Mouse (Mus musculus) spleen, adult 18-20 months (tissue): ENCODE results near the gene Hnrnpab.

ENCODE experiments used
- DNase-seq, 2 experiments: peaks; one replicate each; pipeline ENCODE4 v3.0.0; 2022; ENCODE audit warnings: mixed read lengths in 2 of 2

Hnrnpab gene

DNA sequence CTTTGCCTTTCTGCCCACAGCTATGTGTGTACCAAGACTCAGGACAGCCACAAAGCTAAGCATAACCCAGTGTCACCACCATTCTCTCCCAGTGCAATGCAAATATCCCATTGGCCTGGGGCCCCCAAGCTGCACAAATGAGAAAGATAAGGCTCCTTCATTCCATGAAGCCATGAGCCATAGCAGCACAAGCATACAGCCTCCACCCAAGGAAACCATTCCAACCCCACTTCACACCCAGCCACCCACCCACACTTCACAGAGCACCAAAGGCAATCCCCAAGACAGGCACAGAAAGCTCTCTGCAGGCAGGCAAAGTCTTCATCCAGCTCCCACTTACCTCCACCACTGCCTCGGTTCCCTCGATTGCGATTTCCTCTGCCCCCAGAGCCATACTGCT, 4.4 kb downstream of the Hnrnpab start:
- DNase-seq, result no peak

DNA sequence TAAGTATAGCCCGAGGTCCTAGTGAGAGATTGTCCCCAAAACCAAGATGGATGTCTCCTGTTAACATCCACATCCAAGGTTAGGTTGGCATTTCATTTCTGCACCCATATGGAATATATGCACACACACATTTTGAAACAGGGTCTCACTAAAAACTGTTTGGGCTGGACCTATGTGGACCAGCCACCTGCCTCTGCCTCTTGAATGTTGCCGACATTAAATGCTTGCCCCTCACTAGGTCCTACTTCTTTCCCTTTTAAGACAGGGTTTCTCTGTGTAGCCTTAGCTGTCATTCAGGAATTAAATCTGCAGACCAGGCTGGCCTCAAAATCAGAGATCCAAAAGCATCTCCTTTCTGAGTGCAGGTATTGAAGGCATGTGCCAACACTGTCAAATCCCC, 9.1 kb downstream of the Hnrnpab start:
- no peak for DNase-seq

DNA sequence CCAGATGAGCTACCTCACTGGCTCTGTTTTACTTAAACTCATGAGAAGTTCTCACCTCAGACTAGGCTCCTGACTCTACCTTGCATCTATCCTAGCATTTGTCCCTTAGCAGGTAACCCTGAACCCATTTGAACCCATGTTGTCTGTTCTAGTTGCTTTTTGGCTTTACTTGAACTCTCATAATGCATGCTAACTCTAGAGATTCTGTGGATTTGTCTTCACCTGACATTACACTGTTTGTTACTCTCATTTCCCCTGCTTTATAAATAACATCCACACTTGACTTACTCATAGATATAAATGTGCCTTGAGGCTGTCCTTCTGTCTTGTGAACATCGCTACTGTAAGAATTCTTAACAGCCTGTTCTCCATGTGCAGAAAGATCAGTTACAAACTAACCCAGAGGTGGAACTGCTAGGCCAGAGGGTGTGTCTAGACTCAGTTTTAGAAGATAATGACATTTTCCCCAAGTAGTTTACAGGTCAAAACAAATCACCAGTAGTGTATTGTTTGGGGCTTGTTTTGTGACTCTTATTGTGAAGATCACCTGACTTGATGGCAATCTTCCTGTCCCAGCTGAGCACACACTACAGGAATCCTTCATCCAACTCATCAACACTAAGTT, 11.1 kb downstream of the Hnrnpab start:
- DNase-seq, result no peak

DNA sequence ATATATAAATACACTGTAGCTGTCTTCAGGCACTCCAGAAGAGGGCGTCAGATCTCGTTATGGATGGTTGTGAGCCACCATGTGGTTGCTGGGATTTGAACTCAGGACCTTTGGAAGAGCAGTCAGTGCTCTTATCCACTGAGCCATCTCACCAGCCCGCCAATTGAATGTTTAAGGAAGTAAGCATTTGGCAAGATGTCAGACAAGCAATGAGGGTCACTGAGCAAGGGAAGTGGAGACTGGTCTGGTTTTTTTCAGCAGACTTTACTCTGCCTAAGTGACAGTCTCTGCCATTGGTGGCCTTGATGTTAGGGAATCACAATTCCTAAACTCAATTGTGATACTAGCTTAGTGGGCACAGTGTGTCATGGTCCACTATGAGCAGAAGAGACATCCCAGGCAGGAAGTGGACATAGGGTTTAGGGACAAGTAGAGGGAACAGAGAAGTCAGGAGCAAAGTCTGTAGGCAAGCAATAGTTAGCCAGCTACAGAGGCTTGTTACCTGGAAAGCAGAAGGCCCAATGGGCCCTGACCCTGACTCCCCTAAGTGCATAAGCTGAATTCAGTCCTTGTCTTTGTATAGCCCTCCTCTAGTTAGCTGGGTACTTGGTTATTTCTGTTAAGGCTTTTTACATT, 11.8 kb downstream of the Hnrnpab start:
- no peak for DNase-seq

DNA sequence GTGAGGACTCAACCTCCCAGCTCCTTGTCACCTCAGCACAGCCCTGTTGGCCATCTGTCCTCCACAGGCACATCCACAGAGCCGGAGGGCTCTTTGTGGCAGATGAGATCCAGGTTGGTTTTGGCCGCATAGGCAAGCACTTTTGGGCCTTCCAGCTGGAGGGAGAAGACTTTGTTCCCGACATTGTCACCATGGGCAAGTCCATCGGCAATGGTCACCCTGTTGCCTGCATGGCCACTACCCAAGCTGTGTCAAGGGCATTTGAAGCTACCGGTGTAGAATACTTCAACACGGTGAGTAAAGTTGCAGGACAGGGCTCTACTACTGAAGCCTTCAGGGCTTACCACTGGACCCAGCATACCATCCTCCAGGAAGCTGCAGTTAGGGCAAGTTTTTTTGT, 12.8 kb downstream of the Hnrnpab start:
- DNase-seq, result no peak

DNA sequence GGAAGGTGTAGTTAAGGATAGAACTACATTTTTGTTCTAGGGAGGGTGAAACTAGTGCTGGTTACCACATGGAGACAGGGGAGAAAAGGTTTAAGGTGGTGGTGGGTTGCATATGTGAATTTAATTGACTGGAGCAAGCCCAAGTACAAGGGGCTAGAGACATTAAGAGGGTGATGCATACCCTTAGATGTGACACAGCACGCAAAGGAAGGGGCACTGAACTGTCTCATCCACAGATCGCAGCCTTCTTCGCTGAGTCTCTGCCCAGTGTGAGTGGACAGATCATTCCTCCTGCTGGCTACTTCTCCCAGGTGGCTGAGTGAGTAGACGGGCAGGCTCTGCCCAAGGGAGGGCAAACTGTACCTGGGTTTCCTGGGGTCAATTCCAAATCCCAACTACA, 13.3 kb downstream of the Hnrnpab start:
- no peak for DNase-seq

DNA sequence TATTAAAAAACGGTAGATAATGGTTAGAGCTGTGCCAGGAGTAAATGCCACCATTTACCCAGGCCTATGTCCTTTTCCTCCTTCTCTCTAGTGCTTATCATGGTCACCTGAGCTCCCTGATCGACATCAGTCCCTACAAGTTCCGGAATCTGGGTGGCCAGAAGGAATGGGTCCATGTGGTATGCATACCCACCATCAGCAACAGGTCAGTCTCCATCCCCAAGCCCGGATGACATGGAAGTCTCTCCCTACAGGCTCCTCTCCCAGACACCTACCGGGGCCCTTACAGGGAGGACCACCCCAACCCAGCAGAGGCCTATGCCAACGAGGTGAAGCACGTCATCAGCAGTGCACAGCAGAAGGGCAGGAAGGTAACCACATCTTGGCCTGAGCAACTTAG, 14.7 kb downstream of the Hnrnpab start:
- no peak for DNase-seq

DNA sequence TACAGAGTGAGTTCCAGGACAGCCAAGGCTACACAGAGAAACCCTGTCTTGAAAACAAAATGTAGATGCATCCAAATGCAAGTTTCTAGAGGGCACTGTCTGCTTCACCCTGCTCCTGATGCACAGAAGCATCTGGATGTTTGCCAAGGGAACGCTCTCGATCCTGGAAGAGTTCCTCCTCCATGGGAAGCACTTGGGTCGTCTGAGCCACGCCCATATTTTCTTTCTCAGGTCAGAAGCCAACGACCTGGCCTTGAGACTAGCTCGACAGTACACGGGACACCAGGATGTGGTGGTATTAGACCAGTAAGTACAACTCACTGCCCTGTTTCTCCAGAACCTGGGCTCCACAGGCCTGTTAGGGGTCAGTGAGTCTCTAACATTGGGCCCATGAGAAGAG, 15.5 kb downstream of the Hnrnpab start:
- DNase-seq, result no peak

DNA sequence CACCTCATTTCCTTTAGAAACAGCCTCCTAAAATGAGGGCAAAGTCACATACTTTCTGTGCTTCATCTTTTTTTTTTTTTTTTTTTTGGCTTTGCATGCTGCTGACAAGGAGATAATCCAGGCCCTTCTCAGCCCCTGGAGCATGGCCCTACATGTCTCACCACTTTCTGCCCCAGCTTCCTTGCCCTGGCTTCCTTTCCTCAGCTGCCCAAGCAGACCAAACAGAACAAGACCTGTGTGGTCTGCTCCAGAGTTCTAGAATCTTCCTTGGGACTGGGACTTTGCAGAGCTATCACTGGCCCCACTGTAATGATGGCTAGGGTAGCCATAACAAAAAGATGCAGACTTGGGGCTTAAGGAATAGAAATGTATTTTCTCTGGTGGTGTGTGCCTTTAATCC, 16.6 kb downstream of the Hnrnpab start:
- DNase-seq, result no peak

DNA sequence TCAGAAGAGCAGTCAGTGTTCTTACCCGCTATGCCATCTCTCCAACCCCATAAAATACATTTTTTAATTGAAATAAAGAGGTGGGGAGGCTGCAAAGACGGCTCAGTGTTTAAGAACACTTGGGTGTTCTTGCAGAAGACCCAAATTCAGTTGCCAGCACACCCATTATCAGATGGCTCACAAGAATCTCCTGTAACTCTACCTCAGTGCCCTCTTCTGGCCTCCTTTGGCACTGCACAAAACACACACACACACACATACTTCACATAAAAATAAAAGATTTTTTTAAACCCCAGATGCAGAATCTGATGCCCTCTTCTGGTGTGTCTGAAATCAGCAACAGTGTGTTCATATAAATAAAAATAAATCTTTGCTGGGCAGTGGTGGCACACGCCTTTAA, 17.8 kb downstream of the Hnrnpab start:
- no peak for DNase-seq

DNA sequence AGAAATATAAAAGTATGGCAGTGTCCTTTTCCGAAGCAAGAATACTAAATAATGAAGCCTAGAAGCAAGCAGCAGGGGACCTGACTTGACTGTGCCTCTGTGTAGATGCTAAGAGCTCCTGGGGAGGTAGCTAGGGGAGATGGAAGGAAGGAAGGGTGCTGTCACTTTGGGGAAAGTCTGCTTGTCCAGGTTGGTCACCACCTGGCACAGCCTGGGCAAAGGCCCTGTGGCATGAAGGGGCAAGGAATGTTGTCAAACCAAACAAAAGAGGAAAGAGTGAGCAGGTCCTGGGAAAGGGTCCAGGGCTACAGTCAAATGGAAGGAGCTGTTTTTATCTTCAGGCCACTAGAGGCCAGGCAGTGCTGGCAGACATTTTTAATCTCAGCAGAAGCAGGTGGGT, 19.6 kb downstream of the Hnrnpab start:
- no peak for DNase-seq

DNA sequence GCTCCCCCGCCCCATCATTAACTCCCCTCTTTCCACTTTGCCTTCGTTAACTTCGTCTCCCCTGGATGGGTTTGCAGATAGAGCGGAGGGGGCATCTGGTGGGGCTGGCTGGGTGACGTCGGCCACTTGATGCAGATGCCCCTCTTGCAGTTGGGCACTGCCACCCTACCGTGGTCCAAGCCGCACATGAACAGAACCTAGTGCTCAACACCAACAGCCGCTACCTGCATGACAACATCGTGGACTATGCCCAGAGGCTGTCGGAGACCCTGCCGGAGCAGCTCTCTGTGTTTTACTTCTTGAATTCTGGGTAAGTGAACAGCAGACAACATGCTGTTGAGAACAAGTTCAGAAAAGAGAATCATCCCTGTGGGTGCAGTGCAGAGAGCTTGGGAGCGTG, 20.2 kb downstream of the Hnrnpab start:
- no peak for DNase-seq

DNA sequence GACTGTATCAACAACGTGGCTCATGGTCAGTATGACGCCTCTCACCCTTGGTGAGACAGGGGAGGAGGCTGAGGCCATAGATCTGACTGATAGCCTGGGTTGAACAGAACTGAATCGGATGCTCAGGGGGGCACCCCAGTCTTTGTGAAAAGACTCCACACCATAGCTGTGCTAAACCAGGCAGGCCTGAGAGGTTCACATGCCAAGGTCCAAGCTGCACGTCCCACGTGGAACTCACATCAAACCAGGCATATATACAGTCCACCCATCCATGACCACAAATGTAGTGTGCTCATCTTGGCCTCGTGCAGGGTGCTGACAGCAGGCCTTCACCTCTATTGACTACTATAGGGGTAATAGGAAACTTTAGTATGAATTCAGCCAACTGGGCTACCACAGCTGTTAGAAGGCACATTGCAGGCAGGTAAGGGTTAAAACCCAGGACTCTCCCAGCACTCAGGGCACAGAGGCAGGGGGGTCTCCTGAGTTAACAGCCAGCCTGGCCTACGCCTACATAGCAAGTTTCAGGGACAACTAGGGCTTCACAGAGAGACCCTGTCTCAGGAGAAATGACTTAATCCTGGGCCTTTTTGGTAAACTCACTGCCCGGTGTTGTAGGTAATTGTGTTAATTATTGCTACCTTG, 20.9 kb downstream of the Hnrnpab start:
- DNase-seq, result no peak

DNA sequence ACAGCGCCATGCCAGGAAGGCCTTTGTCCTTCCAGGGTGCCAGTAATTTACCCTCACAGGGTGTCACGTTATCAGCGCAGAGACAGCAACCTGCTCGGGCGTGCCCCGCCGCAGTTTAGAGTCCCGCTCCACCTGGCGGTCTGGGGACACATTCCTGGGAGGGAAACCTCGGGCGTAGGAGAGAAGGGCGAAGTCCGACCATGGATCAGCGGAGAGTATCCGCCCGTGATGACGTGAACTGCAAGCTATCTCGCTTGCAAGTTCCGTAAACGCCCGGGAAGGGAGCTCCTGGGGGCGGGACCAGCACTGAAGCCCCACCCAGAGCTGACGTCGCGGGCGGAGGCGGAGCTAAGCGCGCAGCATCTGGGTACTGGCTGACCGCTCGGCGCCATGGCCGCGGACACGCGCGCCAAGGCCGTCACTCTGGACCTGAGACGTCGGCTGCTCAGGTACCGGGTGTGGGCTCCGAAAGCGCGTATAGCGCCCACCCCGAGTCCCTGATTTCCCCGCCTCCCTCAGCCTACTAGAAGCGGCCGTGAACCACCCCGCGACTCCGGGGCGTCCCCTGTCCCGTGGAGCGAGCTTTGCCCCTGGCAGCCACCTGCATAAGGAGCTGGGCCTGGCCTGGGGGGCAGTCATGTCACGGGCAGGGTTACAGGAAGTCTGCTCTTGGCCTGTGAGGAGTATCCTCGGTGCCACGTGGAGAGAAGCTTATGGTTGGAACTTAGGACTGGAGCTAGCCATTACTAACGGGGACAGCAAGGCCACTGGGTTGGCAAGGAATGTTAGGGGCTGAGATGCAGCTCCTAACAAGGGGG, 22.0 kb downstream of the Hnrnpab start, which contains the start of gene Phykpl:
Phykpl (plus strand) TSS at position 327 of the 818 bp plus-strand sequence.
- DNase-seq, result peak; percentile 94 to 97

DNA sequence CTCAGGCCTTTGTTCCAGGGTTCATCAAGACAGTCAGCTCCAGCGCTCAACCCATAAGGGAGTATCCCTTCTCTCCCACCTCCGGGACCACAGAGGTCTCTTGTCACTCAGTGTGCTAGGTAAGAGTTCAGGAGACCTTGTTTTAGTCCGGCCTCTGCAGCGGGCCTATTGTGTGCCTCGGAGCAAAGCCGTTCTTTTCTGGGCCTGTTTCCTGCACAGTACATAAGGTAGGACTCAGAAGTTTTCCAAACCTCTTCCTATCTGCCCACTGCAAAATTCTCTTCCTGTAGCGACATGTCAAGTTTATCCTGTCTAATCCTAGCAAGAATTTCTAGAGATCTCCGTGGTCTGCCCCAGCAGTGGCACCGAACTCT, 22.6 kb downstream of the Hnrnpab start:
- peak in 1 of 2 experiments; percentile 24 for DNase-seq

DNA sequence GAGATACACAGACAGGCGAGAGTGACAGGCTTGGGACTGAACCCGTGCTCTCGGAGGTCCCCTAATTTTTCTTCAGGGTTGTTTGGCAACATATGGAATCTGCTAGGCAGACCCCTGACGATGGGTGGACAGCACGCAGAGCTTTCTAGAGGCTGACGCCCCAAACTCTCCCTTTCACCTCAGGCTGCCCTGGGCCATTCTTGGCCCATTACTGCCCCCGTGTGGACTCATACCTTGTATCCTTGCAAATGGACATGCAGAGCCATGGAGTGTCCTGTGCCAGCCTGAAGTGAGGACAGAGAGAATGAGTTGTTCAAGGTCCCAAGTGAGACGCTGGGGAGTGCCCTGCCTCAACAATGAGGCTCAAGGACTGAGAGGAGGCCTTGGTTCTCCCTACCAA, 23.9 kb downstream of the Hnrnpab start:
- DNase-seq, result peak; percentile 59 to 84

DNA sequence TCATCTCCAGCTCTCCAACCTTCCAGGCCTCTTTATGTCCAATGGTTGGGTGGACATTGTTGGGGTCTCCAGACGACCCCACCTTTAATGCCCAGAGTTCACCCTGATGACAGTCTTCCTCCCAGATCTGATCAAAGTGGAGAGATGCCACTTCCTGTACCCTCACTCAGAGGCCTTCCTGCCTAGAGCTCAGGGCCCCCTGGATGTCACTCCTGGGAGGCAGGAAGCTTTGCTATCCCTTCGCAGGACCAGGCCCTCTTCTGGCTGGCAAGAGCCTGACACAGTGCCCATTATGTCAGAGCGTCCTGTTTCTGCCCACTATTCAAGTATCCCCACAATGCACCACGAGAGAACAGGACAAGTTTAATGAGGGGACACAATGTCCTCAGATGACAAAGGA, 27.6 kb downstream of the Hnrnpab start:
- DNase-seq, result no peak

DNA sequence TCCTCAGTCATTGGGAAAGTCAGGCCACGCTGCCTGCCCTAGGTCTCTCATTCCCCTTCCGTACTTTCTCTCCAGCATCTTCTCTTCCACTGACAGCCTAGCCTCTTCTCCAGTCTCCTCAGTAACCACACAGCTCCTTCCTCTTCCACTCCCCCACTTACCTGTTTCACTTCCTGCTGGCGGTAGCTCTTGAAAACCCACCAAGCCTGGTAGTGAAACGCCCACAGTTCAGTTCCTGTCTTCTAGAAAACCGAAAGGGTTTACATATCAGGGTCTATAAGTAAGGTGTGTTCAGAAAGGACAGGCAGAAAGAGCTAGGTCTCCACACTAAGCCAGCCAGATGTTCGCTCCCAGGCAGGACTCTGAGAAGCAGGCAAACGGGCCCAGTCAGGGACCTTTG, 29.1 kb downstream of the Hnrnpab start:
- DNase-seq, result peak; percentile 41 to 44

DNA sequence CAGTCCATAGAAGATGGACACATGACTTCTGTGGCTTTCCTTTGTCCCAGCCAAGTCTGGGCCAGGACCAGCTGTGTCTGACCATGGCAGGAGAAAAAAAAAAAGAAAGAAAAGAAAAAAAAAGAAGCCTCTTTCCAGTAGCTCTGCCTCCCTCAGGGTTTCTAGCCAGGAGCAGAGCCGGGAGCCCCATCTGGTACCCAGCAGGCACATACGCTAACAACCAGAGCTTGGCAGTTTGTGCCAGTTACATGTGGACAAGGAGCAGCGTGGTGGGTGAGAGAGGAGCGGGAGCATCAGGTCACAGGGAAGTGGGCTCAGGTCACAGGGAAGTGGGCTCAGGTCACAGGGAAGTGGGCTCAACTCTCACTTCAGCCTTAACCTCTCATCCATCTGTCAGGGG, 30.2 kb downstream of the Hnrnpab start:
- DNase-seq, result no peak

DNA sequence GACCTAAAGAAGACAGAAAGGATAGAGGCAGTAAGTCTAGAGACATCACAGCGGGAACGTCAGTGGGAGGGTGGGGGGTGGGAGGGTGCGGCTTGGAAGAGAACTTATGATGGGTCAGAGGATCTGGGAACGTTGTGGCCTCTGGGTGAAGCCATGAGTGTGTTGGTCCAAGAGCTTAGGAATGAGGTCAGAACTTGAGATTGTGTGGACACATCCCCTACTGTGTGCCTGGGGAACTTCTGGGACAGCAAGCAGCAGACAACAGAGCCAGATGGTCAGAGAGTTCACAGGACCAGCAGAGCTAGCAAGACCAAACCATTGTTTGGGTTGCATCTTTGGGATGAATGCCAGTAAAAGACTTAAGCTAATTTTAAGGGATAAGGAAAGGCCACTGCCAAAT, 37.8 kb downstream of the Hnrnpab start:
- DNase-seq, result no peak

DNA sequence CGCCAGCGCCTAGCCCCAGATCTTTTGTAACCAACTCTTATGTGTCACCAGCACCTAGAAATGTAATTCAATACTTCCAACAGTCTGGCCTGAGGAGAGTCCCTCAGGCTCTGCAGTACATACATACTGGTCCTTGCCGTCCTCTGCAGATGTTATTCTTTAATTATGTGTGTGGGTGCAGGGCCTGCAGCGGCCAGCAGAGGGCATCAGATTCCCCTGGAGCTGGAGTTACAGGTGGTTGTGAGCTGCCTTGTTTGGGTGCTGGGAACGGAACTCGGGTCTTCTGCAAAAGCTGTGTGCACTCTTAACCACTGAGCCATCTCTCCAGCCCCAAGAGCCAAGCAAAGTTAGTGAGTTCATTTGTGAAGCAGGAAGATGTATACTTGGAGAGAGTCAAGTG, 40.7 kb downstream of the Hnrnpab start:
- DNase-seq, result no peak

DNA sequence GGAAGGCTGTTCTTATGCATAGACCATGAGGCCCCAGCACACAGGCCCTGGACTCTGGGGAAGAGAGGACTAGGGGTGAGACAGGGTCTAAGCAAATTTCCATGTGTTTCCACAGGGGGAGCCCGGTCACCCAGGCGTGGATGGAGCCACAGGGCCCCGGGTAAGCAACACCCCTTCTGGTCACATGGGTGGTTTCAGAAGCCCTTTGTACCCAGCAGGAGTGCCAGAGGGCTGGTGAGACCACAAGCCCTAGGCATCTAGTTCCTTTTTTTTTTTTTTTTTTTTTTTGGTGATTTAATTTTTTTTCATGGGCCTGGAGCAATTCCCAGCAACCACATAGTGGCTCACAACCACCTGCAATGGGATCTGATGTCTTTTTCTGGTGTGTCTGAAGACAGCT, 41.6 kb downstream of the Hnrnpab start:
- no peak for DNase-seq

DNA sequence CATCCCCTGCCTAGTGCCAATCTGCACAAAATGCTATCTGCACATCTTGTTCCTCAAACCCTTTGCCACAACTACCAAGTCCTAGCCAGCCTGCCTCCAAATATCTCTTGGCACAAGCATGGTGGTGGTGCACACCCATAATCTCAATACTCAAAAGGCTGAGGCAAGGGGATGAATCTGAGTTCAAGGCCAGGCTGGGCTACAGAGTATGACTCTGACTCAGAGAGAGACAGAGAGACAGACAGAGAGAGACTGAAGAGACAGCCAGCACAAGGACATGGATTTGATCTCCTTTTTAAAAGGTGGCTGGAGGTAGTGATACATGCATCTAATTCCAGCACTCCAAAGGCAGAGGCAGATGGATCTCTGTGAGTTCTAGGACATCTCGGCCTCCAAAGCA, 43.4 kb downstream of the Hnrnpab start:
- DNase-seq, result no peak

DNA sequence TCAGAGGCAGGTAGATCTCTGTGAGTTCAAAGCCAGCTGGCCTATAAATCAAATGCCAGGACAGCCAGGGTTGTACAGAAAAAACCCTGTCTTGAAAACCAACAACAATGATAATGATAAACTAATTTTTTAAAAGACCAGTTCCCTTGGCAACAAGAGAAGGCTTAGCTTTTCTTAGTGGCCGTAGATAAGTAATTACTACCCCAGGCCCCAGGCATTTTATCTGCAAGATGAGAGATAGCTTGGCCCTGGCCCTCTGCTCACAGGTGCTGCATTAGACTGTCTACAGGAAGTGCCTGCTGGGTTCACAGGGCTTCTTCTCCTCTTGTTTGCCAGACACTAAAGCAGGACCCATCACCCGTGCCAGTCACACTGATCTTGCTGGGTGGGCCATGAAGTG, 51.6 kb downstream of the Hnrnpab start:
- DNase-seq, result no peak
